Mouse (Mus musculus): ENCODE measurements around the gene Lst1.

The Lst1 gene

GRCm38 (mm10) chr17:35156461-35157200 is 31.6 kb downstream of the Lst1 start:
- DNase-seq: no peak

GRCm38 (mm10) chr17:35155451-35155850 is 32.8 kb downstream of the Lst1 start:
- DNase-seq: no peak

- DNase-seq: no peak
These were observed 33.6 kb downstream of the Lst1 start for GRCm38 (mm10) chr17:35154616-35155015.

GRCm38 (mm10) chr17:35153931-35154330 is 34.3 kb downstream of the Lst1 start:
- DNase-seq: no peak

- DNase-seq: no peak
These were observed 35.2 kb downstream of the Lst1 start for GRCm38 (mm10) chr17:35153077-35153476.

GRCm38 (mm10) chr17:35152121-35152520 is 36.1 kb downstream of the Lst1 start:
- no peak for DNase-seq

- DNase-seq: no peak
These were observed 40.2 kb downstream of the Lst1 start for GRCm38 (mm10) chr17:35147922-35148639.

- no peak for DNase-seq
These were observed 40.9 kb downstream of the Lst1 start for GRCm38 (mm10) chr17:35147348-35147747.

GRCm38 (mm10) chr17:35146139-35146538 is 42.1 kb downstream of the Lst1 start:
- no peak for DNase-seq

GRCm38 (mm10) chr17:35141971-35142370 is 46.3 kb downstream of the Lst1 start:
- DNase-seq: no peak

GRCm38 (mm10) chr17:35140490-35140996 is 47.7 kb downstream of the Lst1 start:
- DNase-seq: no peak

- no peak for DNase-seq
These were observed 49.0 kb downstream of the Lst1 start for GRCm38 (mm10) chr17:35139269-35139668.

GRCm38 (mm10) chr17:35135591-35136320 is 52.5 kb downstream of the Lst1 start:
- DNase-seq: no peak
